Mouse (Mus musculus) monocyte, adult 2 months (primary cell): Measurements from ENCODE around the gene Gm11397.
"Not testable (repeated sequence)": the region's sequence is repeated elsewhere in the genome, so short reads cannot be mapped to it uniquely, and the experiment has no call there.

Source experiments
- DNase-seq, 2 experiments: peaks; one replicate each; pipeline ENCODE4 v3.0.0; 2022; ENCODE audit warnings: low spot score in 2 of 2, low read depth in 1 of 2

The Gm11397 gene

GRCm38 (mm10) chr13:33395461-33395860 is at the start of gene Gm11397:
TSS of gene Gm11397 (plus strand) at chr13:33395761.
- DNase-seq, result not testable (repeated sequence)

DNA sequence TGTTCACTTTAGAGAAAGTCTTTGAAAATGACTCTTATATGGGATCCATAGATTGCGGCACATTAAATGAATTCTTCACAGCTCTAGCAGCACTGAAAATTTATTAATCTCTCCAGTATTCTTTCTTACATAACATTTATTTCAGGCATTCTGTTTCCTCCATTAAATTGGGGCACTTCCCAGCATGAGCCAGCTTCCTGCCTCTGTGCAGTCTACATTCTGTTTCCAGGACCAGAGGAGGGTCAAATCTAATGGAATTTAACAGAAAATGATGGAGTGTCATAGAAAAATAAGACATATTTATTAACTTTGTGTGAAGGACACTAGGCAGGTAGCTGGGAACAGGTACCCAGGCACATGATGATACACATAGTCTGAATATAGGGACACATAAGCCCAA is 38.9 kb upstream of the Gm11397 start:
- not testable (repeated sequence) for DNase-seq

- not testable (repeated sequence) for DNase-seq
Measured at GRCm38 (mm10) chr13:33432714-33433113, 37.2 kb downstream of the Gm11397 start.
